Mouse (Mus musculus) adrenal gland (tissue): Measurements from ENCODE around the gene Calm4.

Experiments used
- intact Hi-C: fragments of 180-260 bp; cut with DNase I; formaldehyde crosslinking; loops from one replicate; pipeline ENCODE4 v1.15.1; 2025

The Calm4 gene

DNA sequence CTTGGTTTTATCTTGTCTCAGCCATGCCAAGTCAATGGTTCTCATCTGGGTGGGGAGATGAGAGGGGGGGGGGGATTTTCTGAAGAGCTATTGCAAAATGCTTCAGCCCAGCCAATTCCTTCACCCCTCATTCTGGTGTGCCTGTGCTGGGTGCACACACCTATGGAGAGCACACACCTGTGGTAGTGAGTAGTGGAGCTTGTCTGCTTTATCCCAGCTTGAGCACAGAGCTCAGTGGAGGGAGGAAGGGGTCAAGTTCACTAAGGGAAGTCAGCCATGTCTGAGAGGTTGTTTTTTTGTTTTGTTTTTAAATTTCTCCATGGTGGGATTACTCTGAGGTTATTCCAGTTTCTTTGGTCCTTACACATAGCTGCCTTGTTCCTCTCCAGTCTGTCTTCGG, 18.7 kb downstream of the Calm4 start:
- intact Hi-C loops = no loop called here

DNA sequence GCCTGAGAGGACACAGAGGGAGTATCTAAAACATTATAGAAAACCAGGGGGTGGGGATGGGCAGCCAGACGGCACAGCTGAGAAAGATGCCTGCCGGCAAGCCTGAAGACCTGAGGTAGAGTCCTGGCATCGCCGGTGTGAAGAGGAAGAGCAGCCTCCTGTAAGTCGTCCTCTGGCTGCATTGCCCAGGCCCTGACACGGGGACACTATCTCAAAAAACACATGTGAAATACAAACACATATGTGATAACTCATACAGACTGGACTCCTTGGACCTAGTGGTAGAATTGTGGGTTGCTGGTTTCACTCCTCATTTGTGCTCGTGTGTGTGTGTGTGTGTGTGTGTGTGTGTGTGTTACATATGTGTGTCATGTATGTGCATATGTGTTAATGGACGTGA, 23.7 kb downstream of the Calm4 start:
- intact Hi-C loops = no loop called here

- intact Hi-C loops = no loop called here
Measured at GRCm38 (mm10) chr13:3862325-3862724, 24.8 kb downstream of the Calm4 start.

- intact Hi-C loops = no loop called here
Measured at GRCm38 (mm10) chr13:3862922-3863580, 25.5 kb downstream of the Calm4 start.

GRCm38 (mm10) chr13:3865648-3866354, 28.2 kb downstream of the Calm4 start:
- intact Hi-C loops = loop anchor here (5.0 kb wide), 1 partner anchor 44 kb away; no protein-coding TSS in a partner anchor

GRCm38 (mm10) chr13:3866355-3867052, 28.9 kb downstream of the Calm4 start:
- intact Hi-C loops = loop anchor here (5.0 kb wide), 1 partner anchor 44 kb away; no protein-coding TSS in a partner anchor

GRCm38 (mm10) chr13:3867158-3867557, 29.6 kb downstream of the Calm4 start:
- intact Hi-C loops = loop anchor here (5.0 kb wide), 1 partner anchor 45 kb away; no protein-coding TSS in a partner anchor

- intact Hi-C loops = loop anchor here (5.0 kb wide), 1 partner anchor 48 kb away; no protein-coding TSS in a partner anchor
Measured at GRCm38 (mm10) chr13:3869901-3870300, 32.3 kb downstream of the Calm4 start.

GRCm38 (mm10) chr13:3872832-3873231, 35.3 kb downstream of the Calm4 start:
- intact Hi-C loops = no loop called here

GRCm38 (mm10) chr13:3876448-3876847, 38.9 kb downstream of the Calm4 start:
- intact Hi-C loops = no loop called here

GRCm38 (mm10) chr13:3877185-3877584, 39.6 kb downstream of the Calm4 start:
- intact Hi-C loops = no loop called here

GRCm38 (mm10) chr13:3877679-3878220, 40.2 kb downstream of the Calm4 start:
- intact Hi-C loops = no loop called here

- intact Hi-C loops = no loop called here
Measured at GRCm38 (mm10) chr13:3886663-3887062, 49.1 kb downstream of the Calm4 start.
